Comparison of ENCODE assay signal across 1 mouse cellular context in genomic region chr10:60391661-60392060, GRCm38 (mm10).
TF ChIP-seq lines count a peak whose summit lies in the region.

No protein-coding gene starts in this region.

TF ChIP-seq in CH12.LX, 34 proteins besides CTCF, POLR2A, EP300 and RAD21:
- TF ChIP-seq MXI1 (IDR thresholded peaks at IDR 0.05; ENCODE audit: low read depth, low read length) (no peak), KAT2A (IDR thresholded peaks at IDR 0.05; ENCODE audit: insufficient replicate concordance, low read length) (no peak), ETS1 (conservative IDR thresholded peaks at IDR 0.05; ENCODE audit: low read depth, low read length) (no peak), PAX5 (IDR thresholded peaks at IDR 0.05; ENCODE audit: low read length) (no peak), E2F4 (IDR thresholded peaks at IDR 0.05; ENCODE audit: insufficient replicate concordance, low read depth, low read length) (no peak), SIN3A (IDR thresholded peaks at IDR 0.05; ENCODE audit: low read length) (no peak)
